Mouse (Mus musculus): ENCODE data around the gene Abcc9. TPM values are rescaled to one million over a fixed set of nuclear protein-coding genes. Genes with fewer than 3 reads are reported as not detected.

The Abcc9 gene
- polyA plus RNA-seq, 1 experiment from 2014 or later = 2.9 TPM

GRCm38 (mm10) chr6:142558772-142559679, 143.1 kb downstream of the Abcc9 start:
- Histone ChIP-seq H3K27me3 (no peaks in the 10 kb centered on the region), H3K9ac (replicated peaks) (no peak overlapping the region), H3K27ac (replicated peaks) (no peak overlapping the region), H3K4me1 (no peaks in the 10 kb centered on the region), H3K4me3 (no peak overlapping the region), H3K36me3 (no peaks in the 10 kb centered on the region), H3K4me2 (replicated peaks) (no peak overlapping the region), H3K9me3 (no peaks in the 10 kb centered on the region)
- ATAC-seq (replicated peaks) = no peak
- WGBS = 89% methylated on average over 10 of the region's 10 CpGs

- H3K27me3 ChIP-seq = no peaks in the 10 kb centered on the region
- no peak overlapping the region for H3K9ac ChIP-seq (replicated peaks)
- H3K9me3 ChIP-seq = no peaks in the 10 kb centered on the region
- no peaks in the 10 kb centered on the region for H3K4me1 ChIP-seq
- no peak for ATAC-seq (replicated peaks)
- no peak overlapping the region for H3K27ac ChIP-seq (replicated peaks)
- no peaks in the 10 kb centered on the region for H3K36me3 ChIP-seq
- no peak overlapping the region for H3K4me3 ChIP-seq
- WGBS = 82% methylated on average over 10 of the region's 10 CpGs
- no peak overlapping the region for H3K4me2 ChIP-seq (replicated peaks)
These were observed 144.0 kb downstream of the Abcc9 start for GRCm38 (mm10) chr6:142558076-142558475.

- ATAC-seq (replicated peaks) = no peak
- no peaks in the 10 kb centered on the region for H3K9me3 ChIP-seq
- 84% methylated on average over 1 of the region's 1 CpGs for WGBS
- H3K4me1 ChIP-seq = no peaks in the 10 kb centered on the region
- no peak overlapping the region for H3K4me3 ChIP-seq
- no peaks in the 10 kb centered on the region for H3K36me3 ChIP-seq
- no peak overlapping the region for H3K27ac ChIP-seq (replicated peaks)
- H3K4me2 ChIP-seq (replicated peaks) = no peak overlapping the region
- no peaks in the 10 kb centered on the region for H3K27me3 ChIP-seq
- no peak overlapping the region for H3K9ac ChIP-seq (replicated peaks)
These were observed 146.1 kb downstream of the Abcc9 start for GRCm38 (mm10) chr6:142555988-142556387.

DNA sequence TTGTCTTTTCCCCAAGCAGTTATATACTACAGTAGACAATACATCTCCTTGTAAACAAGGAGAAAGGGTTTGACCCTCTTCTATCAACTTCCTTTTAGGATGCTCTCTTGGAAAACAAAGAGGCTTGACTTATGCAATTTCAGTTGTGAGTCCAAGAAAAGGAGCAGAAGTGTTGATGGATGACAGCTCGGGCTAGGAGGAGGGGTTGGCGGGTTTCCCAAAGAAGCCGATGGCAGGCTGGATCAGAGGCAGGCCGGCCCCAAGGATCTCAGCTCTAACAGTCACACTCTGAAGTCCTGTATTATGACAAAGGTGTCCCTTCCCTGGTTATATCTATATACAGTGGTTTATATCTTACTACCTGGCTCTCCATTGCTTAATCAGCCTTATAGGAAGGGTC, 150.6 kb downstream of the Abcc9 start:
- no peak overlapping the region for H3K9ac ChIP-seq (replicated peaks)
- 80% methylated on average over 4 of the region's 4 CpGs for WGBS
- H3K27ac ChIP-seq (replicated peaks) = no peak overlapping the region
- no peak for ATAC-seq (replicated peaks)
- H3K36me3 ChIP-seq = no peaks in the 10 kb centered on the region
- H3K27me3 ChIP-seq = no peaks in the 10 kb centered on the region
- H3K4me1 ChIP-seq = no peaks in the 10 kb centered on the region
- no peak overlapping the region for H3K4me2 ChIP-seq (replicated peaks)
- no peaks in the 10 kb centered on the region for H3K9me3 ChIP-seq
- H3K4me3 ChIP-seq = no peak overlapping the region

DNA sequence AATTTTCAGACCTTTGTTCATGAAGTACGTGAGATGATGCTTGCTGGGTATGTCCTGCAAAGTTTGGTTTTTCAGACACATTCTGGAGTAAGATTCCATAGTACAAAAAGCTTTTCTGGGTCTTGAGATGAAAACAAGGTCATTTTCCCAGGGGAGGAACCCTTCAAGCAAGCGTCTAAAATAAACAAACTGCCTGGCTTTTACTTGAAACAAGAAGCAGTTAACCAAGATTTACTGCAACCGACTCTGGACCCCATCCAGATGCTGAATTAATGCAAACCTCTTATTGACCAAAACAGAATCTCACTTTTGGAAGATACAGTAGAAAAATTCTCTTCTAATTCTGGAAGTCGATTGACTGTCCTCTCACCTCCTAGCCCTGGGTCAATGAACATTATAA, 151.2 kb downstream of the Abcc9 start:
- Histone ChIP-seq H3K27ac (replicated peaks) (no peak overlapping the region), H3K4me2 (replicated peaks) (no peak overlapping the region), H3K4me3 (no peak overlapping the region), H3K4me1 (no peaks in the 10 kb centered on the region), H3K36me3 (no peaks in the 10 kb centered on the region), H3K27me3 (no peaks in the 10 kb centered on the region), H3K9me3 (no peaks in the 10 kb centered on the region), H3K9ac (replicated peaks) (no peak overlapping the region)
- no peak for ATAC-seq (replicated peaks)
- 82% methylated on average over 4 of the region's 4 CpGs for WGBS

- H3K4me1 ChIP-seq = no peaks in the 10 kb centered on the region
- H3K9me3 ChIP-seq = no peaks in the 10 kb centered on the region
- no peak overlapping the region for H3K4me2 ChIP-seq (replicated peaks)
- no peaks in the 10 kb centered on the region for H3K27me3 ChIP-seq
- H3K4me3 ChIP-seq = no peak overlapping the region
- no peak for ATAC-seq (replicated peaks)
- no peak overlapping the region for H3K9ac ChIP-seq (replicated peaks)
- 91% methylated on average over 2 of the region's 2 CpGs for whole genome bisulfite sequencing
- H3K36me3 ChIP-seq = no peaks in the 10 kb centered on the region
- no peak overlapping the region for H3K27ac ChIP-seq (replicated peaks)
These were observed 153.7 kb downstream of the Abcc9 start for GRCm38 (mm10) chr6:142548377-142548776.

GRCm38 (mm10) chr6:142545132-142545531, 157.0 kb downstream of the Abcc9 start:
- Histone ChIP-seq H3K27me3 (no peaks in the 10 kb centered on the region), H3K27ac (replicated peaks) (no peak overlapping the region), H3K9ac (replicated peaks) (no peak overlapping the region), H3K36me3 (no peaks in the 10 kb centered on the region), H3K4me1 (no peaks in the 10 kb centered on the region), H3K4me2 (replicated peaks) (peak overlapping the region; percentile 11; the same call in 1 of the 2 replicates), H3K4me3 (no peak overlapping the region), H3K9me3 (no peaks in the 10 kb centered on the region)
- WGBS = 56% methylated on average over 14 of the region's 14 CpGs
- ATAC-seq (replicated peaks) = no peak

- Histone ChIP-seq H3K4me1 (no peaks in the 10 kb centered on the region), H3K36me3 (no peaks in the 10 kb centered on the region), H3K9me3 (no peaks in the 10 kb centered on the region), H3K4me3 (no peak overlapping the region), H3K4me2 (replicated peaks) (no peak overlapping the region), H3K27me3 (no peaks in the 10 kb centered on the region), H3K9ac (replicated peaks) (no peak overlapping the region), H3K27ac (replicated peaks) (no peak overlapping the region)
- 87% methylated on average over 4 of the region's 4 CpGs for WGBS
- no peak for ATAC-seq (replicated peaks)
These were observed 158.5 kb downstream of the Abcc9 start for GRCm38 (mm10) chr6:142543648-142544047.

- WGBS = 92% methylated on average over 6 of the region's 6 CpGs
- Histone ChIP-seq H3K4me2 (replicated peaks) (no peak overlapping the region), H3K9ac (replicated peaks) (no peak overlapping the region), H3K36me3 (no peaks in the 10 kb centered on the region), H3K27me3 (no peaks in the 10 kb centered on the region), H3K4me3 (no peak overlapping the region), H3K4me1 (no peaks in the 10 kb centered on the region), H3K9me3 (no peaks in the 10 kb centered on the region), H3K27ac (replicated peaks) (no peak overlapping the region)
- ATAC-seq (replicated peaks) = no peak
These were observed 159.3 kb downstream of the Abcc9 start for GRCm38 (mm10) chr6:142542800-142543175.

- no peaks in the 10 kb centered on the region for H3K27me3 ChIP-seq
- no peaks in the 10 kb centered on the region for H3K9me3 ChIP-seq
- WGBS = 84% methylated on average over 8 of the region's 8 CpGs
- no peak overlapping the region for H3K4me2 ChIP-seq (replicated peaks)
- ATAC-seq (replicated peaks) = no peak
- H3K27ac ChIP-seq (replicated peaks) = no peak overlapping the region
- no peaks in the 10 kb centered on the region for H3K36me3 ChIP-seq
- no peak overlapping the region for H3K4me3 ChIP-seq
- H3K4me1 ChIP-seq = no peaks in the 10 kb centered on the region
- H3K9ac ChIP-seq (replicated peaks) = no peak overlapping the region
These were observed 159.9 kb downstream of the Abcc9 start for GRCm38 (mm10) chr6:142542082-142542799.

- 88% methylated on average over 10 of the region's 10 CpGs for WGBS
- no peak overlapping the region for H3K27ac ChIP-seq (replicated peaks)
- H3K4me2 ChIP-seq (replicated peaks) = no peak overlapping the region
- ATAC-seq (replicated peaks) = no peak
- no peak overlapping the region for H3K9ac ChIP-seq (replicated peaks)
- H3K4me1 ChIP-seq = no peaks in the 10 kb centered on the region
- H3K36me3 ChIP-seq = no peaks in the 10 kb centered on the region
- no peaks in the 10 kb centered on the region for H3K27me3 ChIP-seq
- no peaks in the 10 kb centered on the region for H3K9me3 ChIP-seq
- H3K4me3 ChIP-seq = no peak overlapping the region
These were observed 161.5 kb downstream of the Abcc9 start for GRCm38 (mm10) chr6:142540561-142541160.

- no peaks in the 10 kb centered on the region for H3K27me3 ChIP-seq
- no peak overlapping the region for H3K4me3 ChIP-seq
- no peaks in the 10 kb centered on the region for H3K36me3 ChIP-seq
- 91% methylated on average over 5 of the region's 5 CpGs for WGBS
- H3K9ac ChIP-seq (replicated peaks) = no peak overlapping the region
- no peaks in the 10 kb centered on the region for H3K4me1 ChIP-seq
- H3K4me2 ChIP-seq (replicated peaks) = no peak overlapping the region
- ATAC-seq (replicated peaks) = no peak
- no peak overlapping the region for H3K27ac ChIP-seq (replicated peaks)
- no peaks in the 10 kb centered on the region for H3K9me3 ChIP-seq
These were observed 162.0 kb downstream of the Abcc9 start for GRCm38 (mm10) chr6:142540131-142540530.

Data from forebrain, embryonic 15.5 days (tissue).